Mouse (Mus musculus) central nervous system, embryonic 14 days (tissue): ENCODE measurements around the gene Olfr992. TPM values are rescaled to one million over a fixed set of nuclear protein-coding genes. Genes with fewer than 3 reads are reported as not detected.

ENCODE experiments used
- polyA plus RNA-seq: library from polyadenylated mRNA; depleted of rRNA; stranded (reverse); fragments of >200 nt; gene quantifications from 2 replicates; pipeline ENCODE4 v1.2.3, GENCODE M21; 2012; rRNA removed

Olfr992 gene
- not detected in 2 replicates for polyA plus RNA-seq

GRCm38 (mm10) chr2:85409369-85409768, at the start of gene Olfr992:
TSS of gene Olfr992 (minus strand) at chr2:85409469.

GRCm38 (mm10) chr2:85443539-85443938, 34.3 kb upstream of the Olfr992 start, which contains the start of gene Olfr995:
TSS of gene Olfr995 (minus strand) at chr2:85443639.

GRCm38 (mm10) chr2:85436351-85436750, 27.1 kb upstream of the Olfr992 start, which contains the start of gene Olfr994:
TSS of gene Olfr994 (minus strand) at chr2:85436451.

GRCm38 (mm10) chr2:85414777-85415176, 5.5 kb upstream of the Olfr992 start, which contains the start of gene Olfr993:
TSS of gene Olfr993 (minus strand) at chr2:85414877.

GRCm38 (mm10) chr2:85363127-85363526, 46.1 kb downstream of the Olfr992 start, which contains the start of gene Olfr988:
TSS of gene Olfr988 (minus strand) at chr2:85363227.

Other genes starting within 250 kb of the Olfr992 start
- gene Lrrc55, start 212.3 kb downstream of the Olfr992 start, polyA plus RNA-seq: 12.2 and 13.5 TPM in 2 replicates
- gene Olfr987, start 70.2 kb downstream of the Olfr992 start, polyA plus RNA-seq: not detected in 2 replicates
- gene Olfr988, start 46.2 kb downstream of the Olfr992 start, polyA plus RNA-seq: not detected in 2 replicates
- not detected in 2 replicates for gene Olfr993, start 5.4 kb upstream of the Olfr992 start, polyA plus RNA-seq
- not detected in 2 replicates for gene Olfr994, start 27.0 kb upstream of the Olfr992 start, polyA plus RNA-seq
- not detected in 2 replicates for gene Olfr995, start 34.2 kb upstream of the Olfr992 start, polyA plus RNA-seq
- 0.07 and 0.44 TPM in 2 replicates for gene 4833423E24Rik, start 109.6 kb upstream of the Olfr992 start, polyA plus RNA-seq
- not detected in 2 replicates for gene Olfr996, start 169.7 kb upstream of the Olfr992 start, polyA plus RNA-seq
- gene Olfr998, start 179.5 kb upstream of the Olfr992 start, polyA plus RNA-seq: not detected in 2 replicates
- not detected in 2 replicates for gene Olfr1000, start 202.4 kb upstream of the Olfr992 start, polyA plus RNA-seq
- gene Olfr1002, start 241.2 kb upstream of the Olfr992 start, polyA plus RNA-seq: not detected in 2 replicates